Mouse (Mus musculus) monocyte, adult 5-6 weeks (primary cell): ENCODE data around the gene Kcnd2. TPM values are rescaled to one million over a fixed set of nuclear protein-coding genes. Genes with fewer than 3 reads are reported as not detected.

Experiments
- ATAC-seq: fragments of 153-309, 156-312 bp; replicated peaks from 2 replicates; pipeline ENCODE4 v1.8.0; 2017; ENCODE audit warnings: mild to moderate bottlenecking; ENCODE audit not compliant: low TSS enrichment, insufficient number of reproducible peaks, severe bottlenecking, poor library complexity, low FRiP score
- total RNA-seq: library from RNA; stranded (forward); fragments of 200-1000, 200-491, 200-594 nt; gene quantifications from 3 replicates; pipeline ENCODE4 v1.2.3, GENCODE M21; 2017

Gene Kcnd2
- total RNA-seq, 1 experiment from 2014 or later: not detected

DNA sequence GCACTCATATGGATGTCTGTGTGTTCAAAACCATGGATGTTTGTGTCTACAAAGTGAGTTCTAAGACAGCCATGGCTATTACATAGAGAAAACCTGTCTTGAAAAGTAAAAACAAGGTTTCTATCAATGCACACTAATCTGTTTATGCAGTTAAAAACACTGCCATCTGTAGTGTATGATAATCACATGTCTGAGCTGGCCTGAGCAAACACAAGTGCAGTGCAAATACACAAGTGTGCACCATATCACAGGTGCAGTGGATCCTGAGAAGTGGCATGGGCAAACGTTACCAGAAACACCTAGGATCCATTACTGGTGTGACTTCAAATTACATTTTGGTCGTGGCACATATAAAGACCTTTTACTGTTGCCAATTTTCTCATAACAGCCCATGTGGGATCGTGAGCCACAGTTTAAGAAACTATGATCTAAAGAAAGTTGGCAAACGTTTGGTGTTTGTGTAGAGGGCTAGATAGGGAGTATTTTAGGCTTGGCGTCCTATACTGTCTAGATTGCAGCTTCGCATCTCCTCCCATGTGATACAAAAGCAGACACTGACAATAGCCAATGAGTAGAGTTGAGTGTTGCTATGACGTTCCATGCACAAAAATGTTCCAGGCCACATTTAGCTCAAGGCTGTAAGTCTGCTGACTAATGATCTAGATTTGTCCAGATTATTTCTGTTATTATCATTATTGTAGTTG lies 559.1 kb downstream of the Kcnd2 start:
- ATAC-seq: no peak
